Comparison of ENCODE assay signal across 13 mouse cellular contexts in the genomic region with DNA sequence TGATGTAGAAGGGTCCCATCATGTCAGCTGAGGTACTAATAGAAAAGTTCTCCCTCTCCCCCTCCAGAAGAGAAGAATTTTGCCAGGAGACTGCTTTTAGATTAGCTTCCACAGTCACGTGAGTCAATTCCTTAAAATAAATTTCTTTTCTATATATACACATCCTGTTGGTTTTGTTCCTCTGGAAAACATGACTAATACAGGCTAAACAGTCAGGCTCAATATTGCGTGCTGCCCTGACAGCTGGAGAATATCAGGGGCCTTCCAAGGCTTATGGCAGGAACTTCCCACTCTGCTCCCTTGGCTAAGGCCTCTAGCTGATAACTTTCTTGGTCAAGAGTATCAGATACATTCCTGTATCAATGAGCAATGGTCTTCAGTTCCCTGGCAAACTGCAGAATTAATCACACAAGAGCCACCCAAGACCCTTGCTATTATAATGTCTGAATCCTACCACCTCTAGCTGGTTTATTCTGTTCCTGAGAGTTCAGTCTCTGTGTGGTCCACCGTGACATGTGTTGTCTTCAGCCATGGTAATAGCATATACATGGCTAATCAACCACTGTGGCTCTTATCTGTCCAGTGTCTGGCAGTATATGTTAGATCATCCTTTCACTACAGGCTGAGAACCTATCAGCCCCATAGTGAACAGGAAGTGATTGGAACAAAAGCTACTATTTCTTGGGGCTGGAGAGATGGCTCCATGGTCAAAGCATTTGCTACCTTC. TPM values are rescaled to one million over a fixed set of nuclear protein-coding genes. Genes with fewer than 3 reads are reported as not detected.
DNase-seq lines count a peak whose midpoint lies in the region; ATAC-seq lines count a peak whose summit lies in the region.
"Had no signal": no experiment of that assay in that cellular context is flagged by ENCODE, and none has a peak within 500 bp of the region (broad histone marks: within the 10 kb centered on the region; RNA-seq: fewer than 3 reads in every experiment).

No protein-coding gene starts in this region.

- no peak overlapping the region for H3K4me3 ChIP-seq in hindbrain, embryonic 13.5 days

- H3K36me3 ChIP-seq in hindbrain, embryonic 13.5 days: no peaks in the 10 kb centered on the region

- no peak overlapping the region for H3K4me2 ChIP-seq in hindbrain, embryonic 13.5 days

- H3K9ac ChIP-seq in hindbrain, embryonic 13.5 days: no peak overlapping the region
- H3K9ac ChIP-seq: liver, embryonic 14.5 days had no signal

- WGBS in hindbrain, embryonic 13.5 days: 88% methylated on average over 3 of the region's 3 CpGs

- no peaks in the 10 kb centered on the region for H3K9me3 ChIP-seq in hindbrain, embryonic 13.5 days

- peak; percentile 16 for DNase-seq in kidney, adult 9 months
- DNase-seq in kidney, postnatal 25 days: no peak
- DNase-seq in heart, postnatal 10 days: peak; percentile 55 to 61
- DNase-seq in lung, postnatal 4 days: peak; percentile 35 to 65
- no peak for DNase-seq in layer of hippocampus, adult 8-10 months (ENCODE audit: low spot score in 2 of 2)
- DNase-seq in embryo, embryonic 11 days: no peak
- DNase-seq: layer of hippocampus, postnatal 36 days; retina, postnatal 1 day had no signal

- no peak overlapping the region for H3K27ac ChIP-seq in hindbrain, embryonic 13.5 days
- H3K27ac ChIP-seq: liver, embryonic 14.5 days had no signal

- 0 out of 2 replicates have a peak, but pooled peaks have one; percentile 4 for ATAC-seq in common myeloid progenitor, adult 5-6 weeks (replicated peaks; ENCODE audit: low read depth, poor library complexity, severe bottlenecking)
- no peak for ATAC-seq in hindbrain, embryonic 13.5 days (ENCODE audit: low FRiP score)

- intact Hi-C loops in heart, postnatal 10 days (cut with DNase I): no loop called here

- no peaks in the 10 kb centered on the region for H3K27me3 ChIP-seq in hindbrain, embryonic 13.5 days

- H3K4me1 ChIP-seq in hindbrain, embryonic 13.5 days (replicated peaks): no peaks in the 10 kb centered on the region

RNA-seq across cellular contexts. Expression of a gene that starts 8.8 kb away (rescaled TPM):
- total RNA-seq in common myeloid progenitor, adult 5-6 weeks (2017): not detected in 2 replicates
- 10 to 100 TPM; 59.2 to 60.4 TPM for total RNA-seq in heart, postnatal 10 days (2021)
- total RNA-seq in layer of hippocampus, adult 8-10 months (2022): 10 to 100 TPM in 2 of 4 experiments, 1 to 10 TPM in 2; 6.2 to 16.4 (median 10.8) TPM
- 34.6 and 39.4 TPM in 2 replicates for polyA plus RNA-seq in hindbrain, embryonic 13.5 days (2015; fragmentation: Nextera tagmentation; extraction: Ambion mirVana)

RNA-seq across cellular contexts. Expression of a gene that starts 14.6 kb away (rescaled TPM):
- total RNA-seq in common myeloid progenitor, adult 5-6 weeks (2017): 20.6 and 24.7 TPM in 2 replicates
- total RNA-seq in heart, postnatal 10 days (2021): 10 to 100 TPM; 22.3 to 36.8 TPM
- total RNA-seq in layer of hippocampus, adult 8-10 months (2022): 1 to 10 TPM; 5.2 to 9.3 (median 5.6) TPM
- polyA plus RNA-seq in hindbrain, embryonic 13.5 days (2015; fragmentation: Nextera tagmentation; extraction: Ambion mirVana): 16.8 and 17.6 TPM in 2 replicates

RNA-seq across cellular contexts. Expression of a gene that starts 38.4 kb away (rescaled TPM):
- not detected in 2 replicates for total RNA-seq in common myeloid progenitor, adult 5-6 weeks (2017)
- total RNA-seq in heart, postnatal 10 days (2021): under 1 TPM in 1 of 2 experiments, not detected in 1; 0.14 TPM
- not detected for total RNA-seq in layer of hippocampus, adult 8-10 months (2022)
- not detected in 2 replicates for polyA plus RNA-seq in hindbrain, embryonic 13.5 days (2015; fragmentation: Nextera tagmentation; extraction: Ambion mirVana)
- total RNA-seq: layer of hippocampus, postnatal 36 days had no signal
- polyA plus RNA-seq: brain, embryonic 14.5 days; forebrain, embryonic 11.5 days had no signal

RNA-seq across cellular contexts. Expression of a gene that starts 40.5 kb away (rescaled TPM):
- total RNA-seq in common myeloid progenitor, adult 5-6 weeks (2017): 2.8 TPM in 1 of 2 replicates, not detected in the other
- total RNA-seq in heart, postnatal 10 days (2021): 1 to 10 TPM; 3.1 to 3.9 TPM
- 1 to 10 TPM; 1.9 to 4.2 (median 2.5) TPM for total RNA-seq in layer of hippocampus, adult 8-10 months (2022)
- polyA plus RNA-seq in hindbrain, embryonic 13.5 days (2015; fragmentation: Nextera tagmentation; extraction: Ambion mirVana): 5.2 and 7.0 TPM in 2 replicates

RNA-seq across cellular contexts. Expression of a gene that starts 42.8 kb away (rescaled TPM):
- 43.7 and 48.9 TPM in 2 replicates for total RNA-seq in common myeloid progenitor, adult 5-6 weeks (2017)
- 100 to 1,000 TPM; 122 to 124 TPM for total RNA-seq in heart, postnatal 10 days (2021)
- 10 to 100 TPM; 44.2 to 55.4 (median 50.7) TPM for total RNA-seq in layer of hippocampus, adult 8-10 months (2022)
- polyA plus RNA-seq in hindbrain, embryonic 13.5 days (2015; fragmentation: Nextera tagmentation; extraction: Ambion mirVana): 59.2 and 61.9 TPM in 2 replicates

Comparison
In these comparisons a context has a peak if more than half of its experiments do, and no peak if none do; other contexts are left out.
1. DNase-seq: peak in kidney, adult 9 months (single experiment), heart, postnatal 10 days (2 of 2) and lung, postnatal 4 days (2 of 2); none in kidney, postnatal 25 days (0 of 2), layer of hippocampus, adult 8-10 months (0 of 2) and embryo, embryonic 11 days (single experiment).